Mouse (Mus musculus) liver (tissue): Measurements from ENCODE around the gene Atp11a.
A peak's percentile ranks its signal among the peaks of the same experiment; 100 is the strongest.

Experiments
- DNase-seq: peaks from one replicate; pipeline ENCODE4 v3.0.0-alpha.2; 2020; ENCODE audit warnings: mixed read lengths

The Atp11a gene

DNA sequence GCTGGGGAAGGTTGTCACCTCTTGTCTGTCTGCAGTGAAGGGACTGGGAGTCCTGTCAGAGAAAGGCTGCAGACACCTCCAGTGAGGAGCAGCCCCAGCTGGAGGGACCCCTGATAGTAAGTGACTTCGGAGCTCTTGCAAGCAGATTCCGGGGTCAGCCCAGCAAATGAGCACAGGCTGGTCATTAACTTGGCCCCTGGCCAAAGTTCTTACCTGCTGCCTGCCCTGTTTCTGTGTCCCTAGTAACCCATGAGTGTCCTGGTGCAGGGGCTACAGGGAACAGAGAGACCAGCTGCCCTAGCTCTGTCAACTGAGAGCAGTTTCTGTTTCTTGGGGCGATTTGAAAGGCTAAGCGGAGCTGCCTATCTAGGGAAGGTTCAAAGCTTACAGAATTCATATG, 17.1 kb downstream of the Atp11a start:
- DNase-seq, result no peak

DNA sequence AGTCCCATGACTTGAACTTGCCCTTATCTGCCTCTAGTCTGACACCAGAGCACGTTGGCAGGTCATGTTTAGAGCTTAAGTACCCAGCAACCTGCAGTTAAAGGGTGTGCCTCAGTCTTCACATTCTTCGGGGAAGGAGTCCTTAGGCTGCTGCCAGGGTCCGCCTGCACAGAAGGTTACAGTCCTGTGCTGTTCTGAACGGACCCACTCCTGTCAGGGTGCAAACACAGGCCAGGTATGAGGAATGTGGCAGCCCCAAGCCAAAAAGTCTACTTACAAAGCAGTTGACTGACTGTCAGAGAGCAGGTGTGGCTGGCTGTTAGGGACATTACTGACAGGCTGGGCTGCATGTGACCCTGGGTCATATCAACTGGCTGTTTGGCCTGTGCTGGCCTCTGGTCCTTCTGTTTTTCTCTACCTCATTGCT, 18.1 kb downstream of the Atp11a start:
- no peak for DNase-seq

GRCm38 (mm10) chr8:12775302-12775975, 18.6 kb downstream of the Atp11a start:
- DNase-seq, result no peak

DNA sequence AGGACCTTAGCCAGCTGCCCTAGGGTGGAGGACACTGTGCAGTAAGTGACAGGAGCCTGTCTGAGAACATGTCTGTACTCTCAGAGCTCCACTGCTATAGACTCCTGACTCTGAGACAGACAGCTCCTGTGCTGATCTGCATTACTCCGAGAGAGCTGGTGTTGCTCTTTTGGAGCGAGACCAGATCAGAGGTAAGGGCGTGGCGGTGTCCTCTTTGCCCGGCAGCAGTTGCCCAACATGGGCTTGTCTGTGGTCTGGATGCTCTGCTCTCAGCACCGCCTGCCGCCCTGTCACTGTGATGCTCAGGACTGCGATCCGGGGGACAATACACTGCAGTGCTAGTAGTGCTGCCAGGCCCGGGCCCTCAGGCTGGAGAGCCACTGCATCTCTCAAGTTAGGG, 19.4 kb downstream of the Atp11a start:
- no peak for DNase-seq

GRCm38 (mm10) chr8:12777171-12777570, 20.4 kb downstream of the Atp11a start:
- peak; percentile 50 for DNase-seq

- no peak for DNase-seq
These were observed 22.7 kb downstream of the Atp11a start for GRCm38 (mm10) chr8:12779541-12779940.

DNA sequence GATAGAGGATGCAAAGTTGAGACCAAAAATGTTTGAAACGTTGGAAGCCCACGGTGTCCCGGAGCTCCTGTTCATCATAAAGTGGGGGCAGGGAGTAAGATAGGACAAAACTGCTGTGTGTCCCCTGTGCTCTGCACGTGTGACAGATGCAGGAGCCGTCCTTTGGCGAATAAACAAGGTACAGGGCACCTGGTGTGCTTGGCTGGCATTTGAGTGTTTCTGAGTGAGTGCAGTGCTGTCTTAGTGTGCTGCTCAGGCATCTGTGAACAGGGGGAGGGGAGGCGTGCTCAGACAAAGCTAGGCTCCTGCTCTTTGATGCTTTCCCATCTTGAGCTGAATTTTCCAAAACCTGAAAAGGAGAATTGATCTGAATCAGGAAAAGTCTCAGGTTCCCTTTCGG, 28.7 kb downstream of the Atp11a start:
- DNase-seq, result no peak

DNA sequence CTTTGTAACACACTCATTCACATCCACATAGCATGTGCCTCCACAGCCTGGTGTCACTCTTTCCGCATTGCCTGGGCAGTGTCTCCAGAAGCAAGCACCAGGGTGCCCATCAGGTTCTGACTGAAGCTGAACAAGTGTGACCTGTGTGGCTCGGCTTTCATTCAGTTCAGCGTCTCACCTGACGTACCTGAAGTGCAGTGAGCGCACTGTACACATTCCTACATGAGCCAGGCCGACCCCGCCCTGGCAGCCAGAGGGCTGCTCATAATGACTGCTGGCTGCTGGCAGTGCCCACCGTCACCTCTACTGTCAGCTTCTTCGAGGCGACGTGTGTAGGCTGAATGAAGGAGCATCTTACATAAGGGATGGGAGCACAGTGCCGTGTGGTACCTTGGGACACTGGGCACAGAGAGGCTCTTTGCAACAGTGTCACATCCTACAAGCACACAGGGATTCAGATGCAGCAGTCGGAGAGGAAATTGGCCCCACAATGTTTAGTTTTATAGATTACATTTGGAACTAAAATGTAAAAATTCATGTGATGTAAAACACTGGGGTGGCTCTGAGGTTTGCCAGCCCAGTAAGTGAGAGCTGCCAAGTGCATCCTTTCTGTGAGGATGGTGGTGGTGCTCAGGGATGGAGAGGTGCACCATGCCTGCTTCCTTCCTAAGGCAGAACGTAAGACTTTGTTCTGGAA, 29.6 kb downstream of the Atp11a start:
- DNase-seq, result no peak

DNA sequence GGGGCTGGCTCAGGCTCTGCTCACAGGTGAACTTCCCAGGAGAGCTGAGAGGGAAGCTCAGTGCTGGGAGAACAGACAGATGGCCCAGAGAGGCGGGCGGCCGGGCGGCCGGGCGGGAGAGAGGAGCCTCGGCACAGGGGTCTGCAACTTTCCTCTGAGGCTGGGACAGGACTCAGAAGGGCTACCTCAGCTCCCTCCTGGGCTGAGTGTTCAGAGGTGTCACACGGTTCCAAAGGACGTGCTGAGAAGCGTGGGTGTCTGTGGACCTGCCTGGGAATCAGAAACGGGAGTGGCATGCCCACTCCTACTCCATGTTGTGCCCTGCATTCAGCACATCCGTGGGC, 30.1 kb downstream of the Atp11a start:
- DNase-seq, result no peak

GRCm38 (mm10) chr8:12787427-12787826, 30.6 kb downstream of the Atp11a start:
- no peak for DNase-seq

- DNase-seq, result no peak
These were observed 31.9 kb downstream of the Atp11a start for GRCm38 (mm10) chr8:12788695-12789094.

DNA sequence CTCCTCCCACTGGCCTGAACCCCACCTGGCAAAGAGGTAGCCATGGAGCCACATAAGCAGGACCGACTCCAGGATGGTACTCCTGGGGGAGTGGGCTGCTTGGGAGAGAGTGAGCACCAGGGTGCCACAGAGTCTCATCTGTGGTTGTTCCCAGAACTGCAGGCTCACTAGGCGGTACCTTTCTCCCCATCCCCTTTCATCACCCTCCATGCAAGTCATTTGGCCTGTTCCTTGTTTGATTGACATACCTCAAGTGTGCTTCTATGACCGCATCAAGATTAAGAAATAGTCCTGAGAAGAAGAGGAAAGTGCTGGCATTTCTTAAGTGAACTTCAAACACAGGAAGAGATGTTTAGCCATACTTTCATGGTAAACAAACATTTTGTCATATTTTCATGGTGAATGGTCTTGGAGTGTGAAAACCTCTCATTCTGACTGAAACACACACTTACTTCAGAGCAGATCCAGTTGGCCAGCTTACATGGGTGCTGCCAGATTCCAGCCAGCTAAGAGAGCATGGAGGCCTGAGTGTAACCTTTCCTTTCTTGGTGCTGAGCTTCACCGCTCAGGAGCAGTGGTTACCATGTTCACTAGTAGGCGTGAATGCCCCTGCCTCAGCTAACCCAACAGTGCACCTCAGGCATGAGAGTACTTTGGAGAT, 38.3 kb downstream of the Atp11a start:
- no peak for DNase-seq

DNA sequence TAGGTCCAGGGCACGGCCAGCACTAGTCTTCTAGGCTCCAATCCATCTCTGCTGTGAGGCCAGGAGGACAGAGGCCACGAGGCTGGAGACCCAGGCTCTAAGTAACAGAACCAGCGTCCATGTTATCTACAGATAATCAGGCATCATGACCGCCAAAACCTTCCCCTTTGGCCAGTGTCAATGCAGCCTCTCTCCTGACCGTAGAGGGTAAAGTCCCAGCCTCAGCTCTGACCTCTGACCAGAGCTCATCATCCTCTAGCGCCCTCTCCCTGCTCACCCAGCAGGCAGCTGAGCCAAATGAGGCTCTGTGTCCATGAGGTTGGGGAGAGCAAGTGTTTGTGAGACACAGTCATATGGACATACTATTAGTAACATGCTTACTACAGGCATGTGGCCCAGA, 42.3 kb downstream of the Atp11a start:
- DNase-seq, result no peak

DNA sequence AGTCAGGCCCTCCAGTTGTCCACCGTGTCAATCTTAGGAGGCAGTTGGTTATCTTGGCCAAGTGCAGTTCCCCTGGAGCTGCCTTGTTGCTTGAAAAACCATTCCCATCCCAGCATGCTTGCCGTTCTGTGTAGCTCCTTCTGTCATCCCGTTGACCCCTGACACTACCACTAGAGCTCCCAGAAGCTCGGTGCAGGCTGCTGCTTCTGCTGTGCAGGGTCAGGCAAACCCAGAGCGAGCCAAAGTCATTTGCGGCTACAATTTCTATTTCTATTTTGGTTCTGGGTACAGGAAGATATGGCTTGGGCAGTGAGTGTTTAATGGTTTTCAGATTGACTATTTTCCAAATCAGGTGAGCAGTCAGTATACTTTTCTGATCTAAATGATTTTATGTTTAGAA, 43.0 kb downstream of the Atp11a start:
- DNase-seq, result no peak

- no peak for DNase-seq
These were observed 43.4 kb downstream of the Atp11a start for GRCm38 (mm10) chr8:12800246-12800645.

DNA sequence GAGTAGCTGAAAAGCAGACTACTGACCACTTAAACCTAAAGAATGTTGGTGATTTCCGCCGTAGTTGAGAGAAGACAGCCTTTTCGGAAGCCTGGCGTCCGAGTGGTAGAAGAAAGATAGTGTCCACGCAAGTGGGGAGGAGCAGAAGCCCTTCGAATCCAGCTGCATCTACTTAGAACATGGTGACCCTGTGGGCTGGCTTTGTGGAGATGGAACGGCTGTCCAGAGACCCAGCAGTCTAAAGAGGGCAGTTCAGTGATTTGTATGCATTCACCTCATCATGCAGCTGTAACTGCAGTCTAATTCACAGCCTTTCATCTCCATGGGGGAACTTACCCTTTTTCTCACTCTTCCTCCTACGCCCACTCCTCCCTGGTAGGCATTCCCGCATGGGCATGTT, 44.8 kb downstream of the Atp11a start:
- DNase-seq, result no peak

GRCm38 (mm10) chr8:12803121-12803520, 46.3 kb downstream of the Atp11a start:
- DNase-seq, result no peak

GRCm38 (mm10) chr8:12804909-12805308, 48.1 kb downstream of the Atp11a start:
- DNase-seq, result no peak

DNA sequence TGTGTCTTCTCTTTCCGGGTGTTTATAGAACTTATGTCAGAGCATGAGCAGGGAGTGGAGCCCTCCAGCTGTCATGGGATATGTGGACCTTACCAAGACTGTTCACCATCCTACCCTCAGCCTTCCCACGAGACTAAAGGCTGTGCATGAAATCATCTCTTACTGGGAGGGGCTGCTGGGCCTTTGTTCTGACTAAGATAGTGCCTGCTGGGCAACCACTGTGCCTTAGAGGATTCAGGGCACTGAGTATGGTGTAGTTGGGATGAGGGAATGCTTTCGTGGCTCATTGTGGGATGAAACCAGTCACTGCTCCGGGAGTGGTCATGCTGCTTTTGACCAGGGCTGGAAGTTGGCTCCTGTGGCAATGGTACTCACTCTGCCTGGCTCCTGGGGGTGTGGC, 48.8 kb downstream of the Atp11a start:
- DNase-seq, result no peak

GRCm38 (mm10) chr8:12808018-12808417, 51.2 kb downstream of the Atp11a start:
- DNase-seq, result no peak

GRCm38 (mm10) chr8:12809516-12809915, 52.7 kb downstream of the Atp11a start:
- no peak for DNase-seq

- DNase-seq, result no peak
These were observed 54.4 kb downstream of the Atp11a start for GRCm38 (mm10) chr8:12811231-12811630.

- no peak for DNase-seq
These were observed 59.6 kb downstream of the Atp11a start for GRCm38 (mm10) chr8:12816412-12816811.

- DNase-seq, result no peak
These were observed 66.1 kb downstream of the Atp11a start for GRCm38 (mm10) chr8:12822892-12823291.
